ENCODE assay signal across 9 mouse cellular contexts in the genomic region with DNA sequence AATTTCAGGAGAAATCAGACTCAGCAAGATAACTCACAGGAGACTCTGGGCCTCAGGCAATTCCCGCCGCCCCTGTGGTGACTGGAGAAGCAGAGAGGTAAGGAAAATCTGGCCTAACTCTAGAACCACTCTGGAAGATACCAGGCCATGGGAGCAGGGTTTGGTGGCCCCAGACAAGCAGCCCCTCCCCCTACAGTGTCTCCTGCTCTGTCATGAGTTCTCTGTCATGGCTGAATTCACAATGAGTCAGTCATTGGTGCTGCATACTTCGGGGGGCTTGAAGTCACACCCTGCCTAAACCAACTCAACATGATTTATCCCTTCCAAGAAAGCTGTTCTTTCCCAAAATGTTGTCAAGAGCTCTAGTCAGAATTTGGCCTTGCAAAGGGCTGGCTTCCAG. TPM values are rescaled to one million over a fixed set of nuclear protein-coding genes. Genes with fewer than 3 reads are reported as not detected.
DNase-seq lines count a peak whose midpoint lies in the region; ATAC-seq and TF ChIP-seq lines count a peak whose summit lies in the region.
"Had no signal": no experiment of that assay in that cellular context is flagged by ENCODE, and none has a peak within 500 bp of the region (broad histone marks: within the 10 kb centered on the region; RNA-seq: fewer than 3 reads in every experiment).

No protein-coding gene starts in this region.

- H3K27ac ChIP-seq in liver, embryonic 12.5 days = peak overlapping the region; percentile 74
- H3K27ac ChIP-seq in liver, embryonic 11.5 days (ENCODE audit: low read depth, low read length) = no peak overlapping the region
- peak overlapping the region; percentile 33 for H3K27ac ChIP-seq in embryonic facial prominence, embryonic 14.5 days (replicated peaks; ENCODE audit: low read depth, low read length)

- 49% methylated on average over 3 of the region's 3 CpGs for WGBS in liver, embryonic 12.5 days (ENCODE audit: insufficient replicate concordance)
- WGBS in liver, embryonic 11.5 days = 58% methylated on average over 3 of the region's 3 CpGs
- 49% methylated on average over 3 of the region's 3 CpGs for WGBS in embryonic facial prominence, embryonic 14.5 days

- peak overlapping the region; percentile 4; the same call in 1 of the 2 replicates for H3K4me2 ChIP-seq in liver, embryonic 12.5 days
- no peak overlapping the region for H3K4me2 ChIP-seq in liver, embryonic 11.5 days
- H3K4me2 ChIP-seq in embryonic facial prominence, embryonic 14.5 days (ENCODE audit: low read depth, low read length) = no peak overlapping the region
- H3K4me2 ChIP-seq in myocyte (ENCODE audit: low read depth) = peak overlapping the region; percentile 81

- intact Hi-C loops in heart, postnatal 25 days (cut with DNase I) = loop anchor here (2.0 kb wide), 1 partner anchor 17 kb away; no protein-coding TSS in a partner anchor

- H3ac ChIP-seq in myocyte (ENCODE audit: control insufficient read depth, insufficient read length) = no peak overlapping the region

- H3K4me1 ChIP-seq in liver, embryonic 12.5 days = peaks cover 93% of the 10 kb centered on the region
- H3K4me1 ChIP-seq in liver, embryonic 11.5 days (replicated peaks; ENCODE audit: control insufficient read depth, insufficient read depth, low read length) = peaks cover 71% of the 10 kb centered on the region
- peaks cover 61% of the 10 kb centered on the region for H3K4me1 ChIP-seq in embryonic facial prominence, embryonic 14.5 days (ENCODE audit: control insufficient read depth, insufficient read depth, low read length)

- no peak overlapping the region for H3K4me3 ChIP-seq in liver, embryonic 12.5 days
- H3K4me3 ChIP-seq in liver, embryonic 11.5 days (ENCODE audit: low read depth, low read length) = no peak overlapping the region
- no peak overlapping the region for H3K4me3 ChIP-seq in embryonic facial prominence, embryonic 14.5 days (ENCODE audit: low read depth, low read length)
- no peak overlapping the region for H3K4me3 ChIP-seq in myocyte

- TF ChIP-seq POLR2A in myocyte (IDR thresholded peaks at IDR 0.05; ENCODE audit: insufficient read length, low read depth) = no peak

- H3K36me3 ChIP-seq in liver, embryonic 12.5 days = peaks cover 31% of the 10 kb centered on the region
- H3K36me3 ChIP-seq in liver, embryonic 11.5 days (ENCODE audit: control insufficient read depth, insufficient read depth, low read length) = peaks cover 4% of the 10 kb centered on the region; the same call in 1 of the 2 replicates
- no peaks in the 10 kb centered on the region for H3K36me3 ChIP-seq in embryonic facial prominence, embryonic 14.5 days (ENCODE audit: control insufficient read depth, insufficient read depth, low read length)
- H3K36me3 ChIP-seq in myocyte (ENCODE audit: control insufficient read depth, insufficient read depth) = peaks cover 18% of the 10 kb centered on the region

- H3K79me2 ChIP-seq in myocyte (ENCODE audit: control insufficient read depth, insufficient read depth) = peaks cover 100% of the 10 kb centered on the region

- H3K9me3 ChIP-seq in liver, embryonic 12.5 days (replicated peaks) = no peaks in the 10 kb centered on the region
- H3K9me3 ChIP-seq in liver, embryonic 11.5 days (ENCODE audit: control insufficient read depth, low read length) = no peaks in the 10 kb centered on the region
- no peaks in the 10 kb centered on the region for H3K9me3 ChIP-seq in embryonic facial prominence, embryonic 14.5 days (ENCODE audit: control insufficient read depth, low read length)

- DNase-seq in heart, adult 11 months = peak; percentile 92
- DNase-seq in heart, postnatal 25 days (ENCODE audit: low spot score) = no peak
- DNase-seq in liver, embryonic 11.5 days (ENCODE audit: low spot score) = no peak
- DNase-seq in embryonic facial prominence, embryonic 14.5 days (ENCODE audit: low spot score) = no peak
- no peak for DNase-seq in spleen, adult 18-20 months
- no peak for DNase-seq in cerebellum, postnatal 10 days
- DNase-seq: thymus, postnatal 4 days had no signal

- H3K9ac ChIP-seq in liver, embryonic 12.5 days = peak overlapping the region; percentile 33; the same call in 1 of the 2 replicates
- no peak overlapping the region for H3K9ac ChIP-seq in liver, embryonic 11.5 days (ENCODE audit: low read depth, low read length)
- no peak overlapping the region for H3K9ac ChIP-seq in embryonic facial prominence, embryonic 14.5 days (ENCODE audit: low read depth, low read length)

- H3K27me3 ChIP-seq in liver, embryonic 12.5 days (replicated peaks) = no peaks in the 10 kb centered on the region
- H3K27me3 ChIP-seq in liver, embryonic 11.5 days (replicated peaks; ENCODE audit: control insufficient read depth, insufficient read depth, low read length) = no peaks in the 10 kb centered on the region
- H3K27me3 ChIP-seq in embryonic facial prominence, embryonic 14.5 days (replicated peaks; ENCODE audit: control insufficient read depth, insufficient read depth, low read length) = no peaks in the 10 kb centered on the region
- no peaks in the 10 kb centered on the region for H3K27me3 ChIP-seq in myocyte (ENCODE audit: control insufficient read depth, insufficient read depth, insufficient read length)

- no peak for ATAC-seq in liver, embryonic 12.5 days
- no peak for ATAC-seq in liver, embryonic 11.5 days (replicated peaks; ENCODE audit: low FRiP score)
- no peak for ATAC-seq in embryonic facial prominence, embryonic 14.5 days (ENCODE audit: low read depth)

TF ChIP-seq in myocyte, 11 proteins besides CTCF, POLR2A, EP300 and RAD21:
- TF ChIP-seq E2F4 (IDR thresholded peaks at IDR 0.05; ENCODE audit: insufficient read depth) (no peak), REST (IDR thresholded peaks at IDR 0.05; ENCODE audit: insufficient read depth, insufficient read length) (no peak), POLR2AphosphoS2 (IDR thresholded peaks at IDR 0.05; ENCODE audit: insufficient read length, low read depth) (no peak), MAX (IDR thresholded peaks at IDR 0.05; ENCODE audit: low read depth) (no peak)
TF ChIP-seq in myocyte: peak in this region for 0.

RNA-seq across cellular contexts. Expression of a gene that starts 18.3 kb away (rescaled TPM):
- 100 to 1,000 TPM; 122 to 124 TPM for total RNA-seq in heart, postnatal 25 days (2021)
- 32.5 and 34.2 TPM in 2 replicates for polyA plus RNA-seq in liver, embryonic 12.5 days (2016; fragmentation: Nextera tagmentation; extraction: Ambion mirVana)
- polyA plus RNA-seq in liver, embryonic 11.5 days (2014; fragmentation: Nextera tagmentation; extraction: Ambion mirVana) = 49.8 and 53.0 TPM in 2 replicates
- 48.8 and 53.7 TPM in 2 replicates for polyA plus RNA-seq in embryonic facial prominence, embryonic 14.5 days (2014; fragmentation: Nextera tagmentation; extraction: Ambion mirVana)
- 466 TPM for polyA plus RNA-seq in myocyte (2012; fragmentation: generic; extraction: Trizol)

Comparison
In these comparisons a context has a peak if more than half of its experiments do, and no peak if none do; other contexts are left out.
1. H3K4me2 ChIP-seq: peak in liver, embryonic 12.5 days (single experiment) and myocyte (single experiment); none in liver, embryonic 11.5 days (single experiment) and embryonic facial prominence, embryonic 14.5 days (single experiment).